Mouse (Mus musculus) spleen, adult 12 weeks (tissue): ENCODE measurements around the gene Mmel1.

Experiments
- DNase-seq: peaks from one replicate; pipeline ENCODE4 v3.0.0; 2022; ENCODE audit warnings: low spot score

The Mmel1 gene

GRCm38 (mm10) chr4:154864961-154865760 lies 4.2 kb upstream of the Mmel1 start:
- DNase-seq, result no peak

- DNase-seq, result no peak
Observed at GRCm38 (mm10) chr4:154866391-154866790, 3.0 kb upstream of the Mmel1 start.

- no peak for DNase-seq
Observed at GRCm38 (mm10) chr4:154867257-154867656, 2.1 kb upstream of the Mmel1 start.

GRCm38 (mm10) chr4:154870721-154871120 lies 1.3 kb downstream of the Mmel1 start:
- no peak for DNase-seq

- no peak for DNase-seq
Observed at GRCm38 (mm10) chr4:154871757-154872251, 2.4 kb downstream of the Mmel1 start.

- no peak for DNase-seq
Observed at GRCm38 (mm10) chr4:154873186-154873585, 3.8 kb downstream of the Mmel1 start.

GRCm38 (mm10) chr4:154877864-154878548 lies 8.6 kb downstream of the Mmel1 start:
- peak; percentile 80 for DNase-seq

GRCm38 (mm10) chr4:154880730-154881129 lies 11.3 kb downstream of the Mmel1 start:
- DNase-seq, result no peak

- no peak for DNase-seq
Observed at GRCm38 (mm10) chr4:154882014-154882659, 12.8 kb downstream of the Mmel1 start.

- DNase-seq, result no peak
Observed at GRCm38 (mm10) chr4:154885416-154885815, 16.0 kb downstream of the Mmel1 start.

GRCm38 (mm10) chr4:154886876-154887592 lies 17.6 kb downstream of the Mmel1 start:
- DNase-seq, result no peak

- DNase-seq, result no peak
Observed at GRCm38 (mm10) chr4:154887593-154888250, 18.3 kb downstream of the Mmel1 start.

GRCm38 (mm10) chr4:154890887-154891286 lies 21.5 kb downstream of the Mmel1 start:
- peak; percentile 0 for DNase-seq

GRCm38 (mm10) chr4:154895549-154895948 lies 26.2 kb downstream of the Mmel1 start:
- DNase-seq, result no peak

GRCm38 (mm10) chr4:154897676-154898465 lies 28.5 kb downstream of the Mmel1 start:
- peak; percentile 1 for DNase-seq

- peak; percentile 74 for DNase-seq
Observed at GRCm38 (mm10) chr4:154898506-154899446, 29.4 kb downstream of the Mmel1 start, which contains the start of gene Fam213b. Gene Fam213b (minus strand): TSS chr4:154899135.

- no peak for DNase-seq
Observed at GRCm38 (mm10) chr4:154902371-154902770, 33.0 kb downstream of the Mmel1 start.

GRCm38 (mm10) chr4:154904185-154905071 lies 35.0 kb downstream of the Mmel1 start:
- DNase-seq, result peak; percentile 80
